Mouse (Mus musculus) G1E (cell line): ENCODE measurements at regions not wholly inside any gene's neighbourhood (a gene's known extent, or its start where the extent isn't known, plus 50 kb on each side); places are given as distances from the start of the nearest gene placed in this dataset.
"Not testable (repeated sequence)": the region's sequence is repeated elsewhere in the genome, so short reads cannot be mapped to it uniquely, and the experiment has no call there.

Experiments
- ATAC-seq: 2 replicates; pipeline ENCODE4 v1.8.0; 2016; ENCODE audit warnings: mild to moderate bottlenecking; ENCODE audit not compliant: insufficient number of reproducible peaks, poor library complexity, low FRiP score, severe bottlenecking; ENCODE audit errors: extremely low read depth
- DNase-seq: peaks from one replicate; pipeline ENCODE4 v3.0.0; 2012; ENCODE audit warnings: low spot score
- H3K27me3 ChIP-seq: 2 replicates; pipeline ENCODE4 v1.6.1; 2012; ENCODE audit warnings: mild to moderate bottlenecking, low read length, inconsistent platforms; ENCODE audit not compliant: insufficient read depth
- H3K36me3 ChIP-seq: replicated peaks from 2 replicates; pipeline ENCODE3; 2012; ENCODE audit warnings: mild to moderate bottlenecking, inconsistent platforms
- H3K4me1 ChIP-seq: 2 replicates; pipeline ENCODE4 v1.6.1; 2012; ENCODE audit warnings: low read depth, low read length, inconsistent platforms, mixed read lengths; ENCODE audit not compliant: insufficient read depth
- H3K4me3 ChIP-seq: 2 replicates; pipeline ENCODE4 v1.5.1; 2012; ENCODE audit warnings: low read depth, mild to moderate bottlenecking, inconsistent platforms, low read length, moderate library complexity, mixed read lengths
- H3K9me3 ChIP-seq: replicated peaks from 2 replicates; pipeline ENCODE4 v1.6.1; 2012; ENCODE audit warnings: inconsistent platforms
- CTCF ChIP-seq: IDR thresholded peaks from 2 replicates; pipeline ENCODE4 v1.5.1; 2012; ENCODE audit warnings: low read depth, low read length, inconsistent platforms, mixed read lengths
- GATA1 ChIP-seq: IDR thresholded peaks from 2 replicates; pipeline ENCODE4 v1.6.1; 2012; ENCODE audit warnings: borderline replicate concordance, low read length, inconsistent platforms, mixed read lengths
- GATA2 ChIP-seq: IDR thresholded peaks from 2 replicates; pipeline ENCODE4 v1.6.1; 2012; ENCODE audit warnings: low read depth, low read length, inconsistent platforms, borderline replicate concordance
- POLR2AphosphoS5 ChIP-seq: IDR thresholded peaks from 2 replicates; pipeline ENCODE4 v1.6.1; 2012; ENCODE audit warnings: low read depth, low read length, inconsistent platforms; ENCODE audit not compliant: insufficient replicate concordance
- TAL1 ChIP-seq: conservative IDR thresholded peaks from 2 replicates; pipeline ENCODE4 v1.6.1; 2012; ENCODE audit warnings: low read depth, low read length, inconsistent platforms, mixed read lengths

DNA sequence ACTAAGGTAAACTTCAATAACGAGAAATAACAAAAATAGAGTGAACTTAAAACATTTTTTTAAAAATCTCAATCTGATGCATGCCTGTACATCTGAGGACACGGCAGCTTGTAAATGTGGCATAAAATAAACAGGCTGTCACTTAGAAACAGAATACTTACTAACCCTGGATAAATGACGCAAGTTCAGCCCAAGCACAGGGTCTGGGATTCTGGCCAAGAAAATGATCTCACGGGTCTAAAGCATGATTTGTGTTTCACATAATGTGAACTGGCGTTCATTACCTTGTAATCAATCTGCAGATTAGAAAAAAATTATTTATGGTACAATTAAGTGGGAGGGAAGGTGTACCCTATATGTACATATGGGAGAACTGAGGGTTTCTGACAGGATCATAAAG lies 512.1 kb upstream of the Vrk2 start:
- Histone ChIP-seq H3K9me3 (no peaks in the 10 kb centered on the region), H3K36me3 (no peaks in the 10 kb centered on the region), H3K4me1 (no peaks in the 10 kb centered on the region), H3K4me3 (no peak overlapping the region), H3K27me3 (no peaks in the 10 kb centered on the region)
- no peak for TF ChIP-seq POLR2AphosphoS5
- TF ChIP-seq GATA2, result no peak
- no peak for TF ChIP-seq TAL1
- no peak for TF ChIP-seq CTCF
- TF ChIP-seq GATA1, result no peak
- DNase-seq, result no peak
- ATAC-seq, result no peak

DNA sequence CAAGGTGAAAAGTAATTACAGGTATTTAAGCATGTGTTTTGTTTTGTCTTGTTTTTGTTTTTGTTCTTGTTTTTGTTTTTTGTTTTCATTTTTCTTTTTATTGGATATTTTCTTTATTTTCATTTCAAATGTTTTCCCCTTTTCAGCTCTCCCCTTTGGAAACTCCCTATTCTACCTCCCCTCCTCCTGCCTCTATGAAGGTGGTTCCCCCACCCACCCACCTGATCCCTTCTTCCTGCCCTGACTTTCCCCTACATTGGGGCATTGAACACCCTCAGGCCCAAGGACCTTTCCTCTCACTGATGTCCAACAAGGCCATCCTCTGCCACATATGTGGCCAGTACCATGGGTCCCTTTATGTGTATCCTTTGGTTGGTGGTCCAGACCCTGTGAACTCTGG lies 509.1 kb upstream of the Vrk2 start:
- H3K36me3 ChIP-seq, result no peaks in the 10 kb centered on the region
- H3K4me1 ChIP-seq, result no peaks in the 10 kb centered on the region
- DNase-seq (no peak), ATAC-seq (no peak)
- no peaks in the 10 kb centered on the region for H3K9me3 ChIP-seq
- H3K27me3 ChIP-seq, result no peaks in the 10 kb centered on the region
- no peak for TF ChIP-seq GATA1
- no peak for TF ChIP-seq CTCF
- no peak for TF ChIP-seq POLR2AphosphoS5
- no peak for TF ChIP-seq TAL1
- TF ChIP-seq GATA2, result no peak
- H3K4me3 ChIP-seq, result no peak overlapping the region

DNA sequence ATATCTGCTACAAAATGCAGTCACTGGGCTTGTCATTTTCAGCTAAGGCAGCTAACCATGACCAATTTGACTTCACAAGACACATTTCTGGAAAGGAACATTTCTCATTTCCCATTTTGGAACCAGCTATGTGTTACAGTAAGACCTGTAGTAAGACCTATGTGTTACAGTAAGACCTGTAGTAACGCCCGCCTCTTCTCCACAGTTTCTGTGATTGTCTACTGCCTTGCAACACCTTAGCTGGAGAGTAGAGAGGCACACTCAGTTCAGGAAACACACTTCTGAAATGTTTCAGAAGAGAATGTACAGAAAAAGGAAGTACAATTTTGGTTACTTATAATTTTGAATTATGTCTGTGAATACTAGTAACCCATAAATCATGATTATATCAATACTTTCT lies 508.2 kb upstream of the Vrk2 start:
- no peaks in the 10 kb centered on the region for H3K9me3 ChIP-seq
- DNase-seq (no peak), ATAC-seq (no peak)
- no peak for TF ChIP-seq CTCF
- no peak for TF ChIP-seq TAL1
- TF ChIP-seq GATA2, result no peak
- TF ChIP-seq GATA1, result no peak
- TF ChIP-seq POLR2AphosphoS5, result no peak
- no peaks in the 10 kb centered on the region for H3K4me1 ChIP-seq
- no peaks in the 10 kb centered on the region for H3K27me3 ChIP-seq
- no peak overlapping the region for H3K4me3 ChIP-seq
- no peaks in the 10 kb centered on the region for H3K36me3 ChIP-seq

DNA sequence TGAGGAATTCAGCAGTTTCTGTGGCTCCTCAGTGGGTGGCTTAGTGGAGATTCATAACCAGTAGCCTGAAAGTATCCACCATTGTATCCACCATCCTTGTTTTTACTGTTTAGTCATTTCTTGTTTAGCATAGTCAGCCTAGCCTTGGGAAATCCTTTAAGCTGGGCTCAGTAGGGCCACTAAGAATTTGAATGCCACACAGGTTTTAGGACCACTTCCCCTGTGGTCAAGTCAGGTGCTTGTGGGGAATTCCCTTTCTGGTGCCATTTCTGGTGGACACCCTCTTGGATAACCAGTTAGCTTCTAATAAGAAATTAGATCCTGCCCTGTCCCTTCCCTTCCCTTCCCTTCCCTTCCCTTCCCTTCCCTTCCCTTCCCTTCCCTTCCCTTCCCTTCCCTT lies 502.8 kb upstream of the Vrk2 start:
- H3K4me1 ChIP-seq, result no peaks in the 10 kb centered on the region
- no peaks in the 10 kb centered on the region for H3K36me3 ChIP-seq
- no peaks in the 10 kb centered on the region for H3K27me3 ChIP-seq
- H3K4me3 ChIP-seq, result no peak overlapping the region
- no peak for ATAC-seq
- TF ChIP-seq POLR2AphosphoS5, result no peak
- TF ChIP-seq GATA2, result no peak
- TF ChIP-seq TAL1, result no peak
- TF ChIP-seq GATA1, result no peak
- no peak for TF ChIP-seq CTCF
- no peak for DNase-seq
- H3K9me3 ChIP-seq, result no peaks in the 10 kb centered on the region

DNA sequence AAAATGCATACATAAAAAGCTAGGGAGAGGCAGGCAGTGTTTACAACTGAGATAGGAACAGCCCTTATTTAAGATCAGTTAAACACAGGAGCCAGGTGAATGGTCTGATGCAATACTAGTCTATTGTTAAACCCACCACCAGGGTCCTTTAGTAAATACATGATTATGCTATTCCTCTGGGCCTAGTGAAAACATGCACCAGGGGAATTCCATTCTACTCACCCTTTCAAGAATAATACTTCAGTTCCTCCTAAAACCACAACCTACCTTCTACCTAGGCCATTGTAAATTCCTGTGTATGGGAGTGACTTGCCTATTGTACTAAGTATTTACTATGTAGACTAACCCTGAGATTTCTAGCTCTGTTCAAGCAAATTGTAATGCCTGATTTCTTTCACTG lies 501.7 kb upstream of the Vrk2 start:
- H3K4me3 ChIP-seq, DNase-seq, H3K4me1 ChIP-seq, ATAC-seq, H3K27me3 ChIP-seq, H3K36me3 ChIP-seq, H3K9me3 ChIP-seq: not testable (repeated sequence)

DNA sequence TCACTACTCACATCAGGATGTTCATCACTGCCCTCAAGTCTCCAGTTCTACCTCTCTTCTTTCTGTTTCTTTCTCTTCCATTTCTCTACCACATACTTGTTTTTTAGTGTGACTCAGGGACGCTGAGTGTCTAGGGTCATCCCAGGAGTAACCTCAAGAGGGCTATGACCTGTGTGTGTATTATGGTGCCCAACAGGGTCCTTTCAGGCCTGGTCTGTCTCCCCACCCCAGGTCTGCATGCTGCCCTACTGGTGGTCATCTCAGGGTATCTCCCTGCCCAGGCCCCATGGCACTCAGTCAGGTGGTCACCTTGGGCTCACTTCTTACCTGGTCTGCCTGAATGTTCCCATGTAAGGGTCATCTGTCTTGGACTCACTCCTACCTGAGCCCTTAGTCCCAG lies 492.7 kb upstream of the Vrk2 start:
- H3K4me1 ChIP-seq, result no peaks in the 10 kb centered on the region
- H3K4me3 ChIP-seq, result no peak overlapping the region
- H3K9me3 ChIP-seq, result no peaks in the 10 kb centered on the region
- no peak for TF ChIP-seq GATA1
- TF ChIP-seq TAL1, result no peak
- no peak for TF ChIP-seq POLR2AphosphoS5
- no peak for TF ChIP-seq CTCF
- TF ChIP-seq GATA2, result no peak
- DNase-seq (no peak), ATAC-seq (no peak)
- no peaks in the 10 kb centered on the region for H3K36me3 ChIP-seq
- H3K27me3 ChIP-seq, result no peaks in the 10 kb centered on the region

DNA sequence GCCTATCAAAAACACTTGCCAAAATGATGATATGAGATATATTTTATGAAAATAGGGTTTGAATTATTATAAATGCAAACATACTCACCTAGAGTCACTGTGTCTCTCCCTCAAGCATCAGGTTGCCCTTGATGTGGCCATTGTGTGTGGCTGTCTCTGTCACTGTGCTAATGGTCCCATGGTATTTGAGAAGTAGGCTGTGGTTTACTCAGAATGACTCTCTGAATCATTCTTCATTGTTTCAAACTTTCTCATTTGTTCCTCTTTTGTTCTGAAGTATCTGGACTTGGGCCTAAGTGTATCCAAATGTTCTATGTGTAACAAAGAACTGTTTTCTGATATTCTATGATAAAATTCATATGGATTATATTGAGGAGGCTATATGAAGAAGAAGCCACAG lies 487.4 kb upstream of the Vrk2 start:
- Histone ChIP-seq H3K4me1 (no peaks in the 10 kb centered on the region), H3K27me3 (no peaks in the 10 kb centered on the region), H3K36me3 (no peaks in the 10 kb centered on the region), H3K9me3 (no peaks in the 10 kb centered on the region), H3K4me3 (no peak overlapping the region)
- no peak for DNase-seq
- TF ChIP-seq GATA1 (no peak), TAL1 (no peak), CTCF (no peak), POLR2AphosphoS5 (no peak)
- no peak for ATAC-seq

DNA sequence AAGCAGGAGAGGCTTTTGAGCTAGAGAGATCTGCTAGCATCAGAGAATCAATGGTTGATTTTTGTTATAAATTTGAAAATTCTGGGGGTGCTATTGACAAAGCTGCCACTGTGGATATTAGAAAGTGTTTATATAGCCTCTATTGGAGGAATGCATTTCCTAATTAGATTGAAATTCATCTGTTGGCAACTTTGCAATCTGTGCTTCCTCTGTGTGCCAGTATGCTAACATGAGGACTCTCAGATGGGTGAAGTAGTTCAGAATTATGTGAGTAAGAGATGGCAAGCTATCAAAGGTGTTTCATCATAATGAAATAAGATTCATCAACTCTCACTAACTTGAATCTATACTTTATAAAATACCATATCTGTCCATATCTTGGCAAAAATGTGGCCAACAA lies 476.6 kb upstream of the Vrk2 start:
- Histone ChIP-seq H3K4me1 (no peaks in the 10 kb centered on the region), H3K36me3 (no peaks in the 10 kb centered on the region), H3K4me3 (no peak overlapping the region), H3K9me3 (no peaks in the 10 kb centered on the region), H3K27me3 (no peaks in the 10 kb centered on the region)
- no peak for TF ChIP-seq POLR2AphosphoS5
- no peak for TF ChIP-seq TAL1
- TF ChIP-seq GATA2, result no peak
- TF ChIP-seq CTCF, result no peak
- TF ChIP-seq GATA1, result no peak
- no peak for ATAC-seq
- no peak for DNase-seq
